Mouse (Mus musculus): ENCODE measurements around the gene Wnt11. TPM values are rescaled to one million over a fixed set of nuclear protein-coding genes. Genes with fewer than 3 reads are reported as not detected.

The Wnt11 gene
- polyA plus RNA-seq, 1 experiment from 2014 or later, result 2.0 TPM

- peaks cover 54% of the 10 kb centered on the region for H3K4me1 ChIP-seq
- 79% methylated on average over 18 of the region's 18 CpGs for WGBS
Observed at GRCm38 (mm10) chr7:98852950-98853650, 18.2 kb downstream of the Wnt11 start.

GRCm38 (mm10) chr7:98853806-98854205 is 18.9 kb downstream of the Wnt11 start:
- WGBS, result 85% methylated on average over 6 of the region's 6 CpGs
- Histone ChIP-seq H3K36me3 (replicated peaks) (peaks cover 5% of the 10 kb centered on the region; the same call in 1 of the 2 replicates), H3K4me1 (peaks cover 49% of the 10 kb centered on the region), H3K9me3 (no peaks in the 10 kb centered on the region), H3K27ac (replicated peaks) (no peak overlapping the region), H3K27me3 (replicated peaks; ENCODE audit: low read depth, poor library complexity, severe bottlenecking) (peaks cover 35% of the 10 kb centered on the region), H3K4me3 (no peak overlapping the region)
- DNase-seq (ENCODE audit: low spot score), result no peak

More at GRCm38 (mm10) chr7:98852950-98853650, 18.2 kb downstream of the Wnt11 start:
- H3K4me3 ChIP-seq, result no peak overlapping the region
- peaks cover 5% of the 10 kb centered on the region; the same call in 1 of the 2 replicates for H3K36me3 ChIP-seq (replicated peaks)
- no peak for DNase-seq (ENCODE audit: low spot score)
- no peaks in the 10 kb centered on the region for H3K9me3 ChIP-seq
- no peak overlapping the region for H3K27ac ChIP-seq (replicated peaks)
- H3K27me3 ChIP-seq (replicated peaks; ENCODE audit: low read depth, poor library complexity, severe bottlenecking), result peaks cover 39% of the 10 kb centered on the region

GRCm38 (mm10) chr7:98855388-98855787 is 20.5 kb downstream of the Wnt11 start:
- 78% methylated on average over 2 of the region's 2 CpGs for WGBS
- no peak for DNase-seq (ENCODE audit: low spot score)
- Histone ChIP-seq H3K27me3 (replicated peaks; ENCODE audit: low read depth, poor library complexity, severe bottlenecking) (peaks cover 25% of the 10 kb centered on the region), H3K4me1 (peaks cover 47% of the 10 kb centered on the region), H3K9me3 (no peaks in the 10 kb centered on the region), H3K27ac (replicated peaks) (no peak overlapping the region), H3K36me3 (replicated peaks) (peaks cover 4% of the 10 kb centered on the region; the same call in 1 of the 2 replicates), H3K4me3 (no peak overlapping the region)

- WGBS, result 35% methylated on average over 3 of the region's 3 CpGs
- no peak overlapping the region for H3K27ac ChIP-seq (replicated peaks)
Observed at GRCm38 (mm10) chr7:98856128-98856527, 21.2 kb downstream of the Wnt11 start.

GRCm38 (mm10) chr7:98857094-98857493 is 22.2 kb downstream of the Wnt11 start:
- H3K36me3 ChIP-seq (replicated peaks), result no peaks in the 10 kb centered on the region
- H3K4me3 ChIP-seq, result no peak overlapping the region
- H3K4me1 ChIP-seq, result peaks cover 46% of the 10 kb centered on the region

More at GRCm38 (mm10) chr7:98856128-98856527, 21.2 kb downstream of the Wnt11 start:
- peaks cover 26% of the 10 kb centered on the region for H3K27me3 ChIP-seq (replicated peaks; ENCODE audit: low read depth, poor library complexity, severe bottlenecking)
- H3K9me3 ChIP-seq, result no peaks in the 10 kb centered on the region
- no peak overlapping the region for H3K4me3 ChIP-seq
- DNase-seq (ENCODE audit: low spot score), result no peak
- peaks cover 47% of the 10 kb centered on the region for H3K4me1 ChIP-seq
- H3K36me3 ChIP-seq (replicated peaks), result no peaks in the 10 kb centered on the region

GRCm38 (mm10) chr7:98861002-98861401 is 26.1 kb downstream of the Wnt11 start:
- no peaks in the 10 kb centered on the region for H3K36me3 ChIP-seq (replicated peaks)
- DNase-seq (ENCODE audit: low spot score), result no peak
- H3K4me1 ChIP-seq, result peaks cover 52% of the 10 kb centered on the region
- WGBS, result 68% methylated on average over 2 of the region's 2 CpGs
- H3K27me3 ChIP-seq (replicated peaks; ENCODE audit: low read depth, poor library complexity, severe bottlenecking), result peaks cover 55% of the 10 kb centered on the region
- H3K9me3 ChIP-seq, result no peaks in the 10 kb centered on the region
- H3K4me3 ChIP-seq, result no peak overlapping the region
- no peak overlapping the region; the same call in none of the 2 replicates for H3K27ac ChIP-seq (replicated peaks)

More at GRCm38 (mm10) chr7:98857094-98857493, 22.2 kb downstream of the Wnt11 start:
- H3K9me3 ChIP-seq, result no peaks in the 10 kb centered on the region
- 71% methylated on average over 3 of the region's 3 CpGs for WGBS
- H3K27me3 ChIP-seq (replicated peaks; ENCODE audit: low read depth, poor library complexity, severe bottlenecking), result peaks cover 32% of the 10 kb centered on the region
- 0 out of 2 replicates have a peak overlapping the region, but pooled peaks have one; percentile 14 for H3K27ac ChIP-seq (replicated peaks)
- DNase-seq (ENCODE audit: low spot score), result no peak

GRCm38 (mm10) chr7:98862994-98863393 is 28.1 kb downstream of the Wnt11 start:
- H3K9me3 ChIP-seq, result no peaks in the 10 kb centered on the region
- no peak overlapping the region for H3K4me3 ChIP-seq
- H3K27me3 ChIP-seq (replicated peaks; ENCODE audit: low read depth, poor library complexity, severe bottlenecking), result peaks cover 69% of the 10 kb centered on the region
- H3K27ac ChIP-seq (replicated peaks), result 0 out of 2 replicates have a peak overlapping the region, but pooled peaks have one; percentile 16
- peaks cover 57% of the 10 kb centered on the region for H3K4me1 ChIP-seq
- no peak for DNase-seq (ENCODE audit: low spot score)
- 75% methylated on average over 5 of the region's 5 CpGs for WGBS
- no peaks in the 10 kb centered on the region for H3K36me3 ChIP-seq (replicated peaks)

- 46% methylated on average over 9 of the region's 9 CpGs for WGBS
- H3K27me3 ChIP-seq (replicated peaks; ENCODE audit: low read depth, poor library complexity, severe bottlenecking), result peaks cover 78% of the 10 kb centered on the region
- peaks cover 66% of the 10 kb centered on the region for H3K4me1 ChIP-seq
- no peak for DNase-seq (ENCODE audit: low spot score)
- H3K27ac ChIP-seq (replicated peaks), result no peak overlapping the region; the same call in 1 of the 2 replicates
- H3K9me3 ChIP-seq, result no peaks in the 10 kb centered on the region
- no peaks in the 10 kb centered on the region for H3K36me3 ChIP-seq (replicated peaks)
- H3K4me3 ChIP-seq, result no peak overlapping the region
Observed at GRCm38 (mm10) chr7:98863969-98864718, 29.2 kb downstream of the Wnt11 start.

- Histone ChIP-seq H3K4me3 (no peak overlapping the region), H3K36me3 (replicated peaks) (no peaks in the 10 kb centered on the region), H3K9me3 (no peaks in the 10 kb centered on the region), H3K4me1 (peaks cover 75% of the 10 kb centered on the region), H3K27ac (replicated peaks) (0 out of 2 replicates have a peak overlapping the region, but pooled peaks have one; percentile 40), H3K27me3 (replicated peaks; ENCODE audit: low read depth, poor library complexity, severe bottlenecking) (peaks cover 86% of the 10 kb centered on the region)
- DNase-seq (ENCODE audit: low spot score), result no peak
- 42% methylated on average over 12 of the region's 12 CpGs for WGBS
Observed at GRCm38 (mm10) chr7:98867053-98867793, 32.3 kb downstream of the Wnt11 start.

- no peak overlapping the region for H3K27ac ChIP-seq (replicated peaks)
- 89% methylated on average over 2 of the region's 2 CpGs for WGBS
- peaks cover 70% of the 10 kb centered on the region for H3K4me1 ChIP-seq
- no peaks in the 10 kb centered on the region for H3K36me3 ChIP-seq (replicated peaks)
- H3K4me3 ChIP-seq, result no peak overlapping the region
- peaks cover 91% of the 10 kb centered on the region for H3K27me3 ChIP-seq (replicated peaks; ENCODE audit: low read depth, poor library complexity, severe bottlenecking)
- no peak for DNase-seq (ENCODE audit: low spot score)
- H3K9me3 ChIP-seq, result no peaks in the 10 kb centered on the region
Observed at GRCm38 (mm10) chr7:98867794-98868150, 32.9 kb downstream of the Wnt11 start.

GRCm38 (mm10) chr7:98869070-98869469 is 34.2 kb downstream of the Wnt11 start:
- Histone ChIP-seq H3K36me3 (replicated peaks) (no peaks in the 10 kb centered on the region), H3K27me3 (replicated peaks; ENCODE audit: low read depth, poor library complexity, severe bottlenecking) (peaks cover 91% of the 10 kb centered on the region), H3K4me1 (peaks cover 62% of the 10 kb centered on the region), H3K27ac (replicated peaks) (no peak overlapping the region), H3K9me3 (no peaks in the 10 kb centered on the region), H3K4me3 (no peak overlapping the region)
- 62% methylated on average over 3 of the region's 3 CpGs for WGBS
- DNase-seq (ENCODE audit: low spot score), result no peak

GRCm38 (mm10) chr7:98870791-98871190 is 35.9 kb downstream of the Wnt11 start:
- H3K36me3 ChIP-seq (replicated peaks), result no peaks in the 10 kb centered on the region
- H3K27me3 ChIP-seq (replicated peaks; ENCODE audit: low read depth, poor library complexity, severe bottlenecking), result peaks cover 91% of the 10 kb centered on the region
- no peaks in the 10 kb centered on the region for H3K9me3 ChIP-seq
- no peak overlapping the region for H3K4me3 ChIP-seq
- WGBS, result 20% methylated on average over 12 of the region's 12 CpGs
- peak overlapping the region; percentile 82 for H3K27ac ChIP-seq (replicated peaks)
- peaks cover 62% of the 10 kb centered on the region for H3K4me1 ChIP-seq
- peak; percentile 70 for DNase-seq (ENCODE audit: low spot score)
